Mouse (Mus musculus): ENCODE results near the gene Fkbp10. TPM values are rescaled to one million over a fixed set of nuclear protein-coding genes. Genes with fewer than 3 reads are reported as not detected.

The Fkbp10 gene
- polyA plus RNA-seq, 1 experiment from 2014 or later: 38.7 TPM

DNA sequence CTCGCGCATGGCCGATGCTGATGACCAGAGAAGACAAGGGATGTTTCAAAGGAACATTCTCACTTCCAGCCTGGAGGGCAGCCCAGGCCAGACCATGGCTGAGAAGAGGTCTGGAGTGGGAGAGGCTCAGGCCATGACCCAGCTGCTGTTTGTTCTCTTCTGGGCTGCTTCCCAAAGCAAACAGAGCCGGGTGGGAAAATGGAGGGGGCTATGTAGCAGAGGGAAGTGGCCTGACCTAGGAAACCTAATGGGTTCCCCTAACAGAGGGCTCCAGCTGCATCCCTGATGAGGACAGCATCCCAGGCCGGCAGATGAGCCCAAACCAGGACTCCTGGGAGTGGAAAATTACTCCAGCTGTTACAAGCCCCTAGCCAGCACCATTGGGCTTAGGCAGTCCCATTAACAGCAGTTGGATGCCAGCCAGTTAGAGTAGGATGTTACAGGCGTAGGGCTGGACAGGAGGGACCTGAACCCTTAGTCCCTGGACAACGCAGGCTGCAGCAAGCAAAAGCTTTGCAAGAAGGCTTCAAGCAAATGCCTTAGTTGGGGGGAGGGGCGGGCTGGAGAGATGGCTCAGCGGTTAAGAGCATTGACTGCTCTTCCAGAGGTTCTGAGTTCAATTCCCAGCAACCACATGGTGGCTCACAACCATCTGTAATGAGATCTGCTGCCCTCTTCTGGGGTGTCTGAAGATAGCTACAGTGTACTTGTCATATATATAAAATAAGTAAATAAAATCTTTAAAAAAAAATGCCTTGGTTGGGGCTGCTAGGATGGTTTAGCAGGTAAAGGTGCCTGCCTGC lies 24.2 kb upstream of the Fkbp10 start:
- 73% methylated on average over 9 of the region's 9 CpGs for WGBS
- Histone ChIP-seq H3K27me3 (ENCODE audit: control insufficient read depth, insufficient read depth, low read length) (peaks cover 9% of the 10 kb centered on the region), H3K4me1 (replicated peaks; ENCODE audit: control insufficient read depth, insufficient read depth, low read length) (0 out of 2 replicates have a peak, but pooled peaks cover 2% of the 10 kb centered on the region), H3K9me3 (ENCODE audit: control insufficient read depth, low read length) (no peaks in the 10 kb centered on the region), H3K36me3 (ENCODE audit: control insufficient read depth, insufficient read depth, low read length) (no peaks in the 10 kb centered on the region), H3K4me2 (replicated peaks; ENCODE audit: low read depth, low read length) (no peak overlapping the region), H3K9ac (ENCODE audit: low read depth, low read length) (no peak overlapping the region), H3K4me3 (ENCODE audit: low read depth, low read length) (no peak overlapping the region), H3K27ac (ENCODE audit: low read depth, low read length) (no peak overlapping the region)
- ATAC-seq (ENCODE audit: low FRiP score) (0 out of 2 replicates have a peak, but pooled peaks have one; percentile 12), DNase-seq (ENCODE audit: low spot score) (peak; percentile 32)

GRCm38 (mm10) chr11:100391884-100392345 lies 23.6 kb upstream of the Fkbp10 start:
- Histone ChIP-seq H3K27ac (ENCODE audit: low read depth, low read length) (no peak overlapping the region), H3K4me1 (replicated peaks; ENCODE audit: control insufficient read depth, insufficient read depth, low read length) (peaks cover 2% of the 10 kb centered on the region; the same call in 1 of the 2 replicates), H3K4me3 (ENCODE audit: low read depth, low read length) (no peak overlapping the region), H3K27me3 (ENCODE audit: control insufficient read depth, insufficient read depth, low read length) (peaks cover 13% of the 10 kb centered on the region), H3K9ac (ENCODE audit: low read depth, low read length) (no peak overlapping the region), H3K9me3 (ENCODE audit: control insufficient read depth, low read length) (no peaks in the 10 kb centered on the region), H3K36me3 (ENCODE audit: control insufficient read depth, insufficient read depth, low read length) (no peaks in the 10 kb centered on the region), H3K4me2 (replicated peaks; ENCODE audit: low read depth, low read length) (no peak overlapping the region)
- ATAC-seq (ENCODE audit: low FRiP score) (no peak), DNase-seq (ENCODE audit: low spot score) (no peak)
- WGBS: 90% methylated on average over 7 of the region's 7 CpGs

GRCm38 (mm10) chr11:100392958-100393357 lies 22.5 kb upstream of the Fkbp10 start:
- no peak for DNase-seq (ENCODE audit: low spot score)
- H3K36me3 ChIP-seq (ENCODE audit: control insufficient read depth, insufficient read depth, low read length): no peaks in the 10 kb centered on the region
- ATAC-seq (ENCODE audit: low FRiP score): no peak
- H3K9me3 ChIP-seq (ENCODE audit: control insufficient read depth, low read length): no peaks in the 10 kb centered on the region
- H3K9ac ChIP-seq (ENCODE audit: low read depth, low read length): no peak overlapping the region
- no peak overlapping the region for H3K27ac ChIP-seq (ENCODE audit: low read depth, low read length)
- H3K4me2 ChIP-seq (replicated peaks; ENCODE audit: low read depth, low read length): no peak overlapping the region
- WGBS: 89% methylated on average over 5 of the region's 5 CpGs
- peaks cover 2% of the 10 kb centered on the region; the same call in 1 of the 2 replicates for H3K4me1 ChIP-seq (replicated peaks; ENCODE audit: control insufficient read depth, insufficient read depth, low read length)
- H3K4me3 ChIP-seq (ENCODE audit: low read depth, low read length): no peak overlapping the region
- H3K27me3 ChIP-seq (ENCODE audit: control insufficient read depth, insufficient read depth, low read length): peaks cover 16% of the 10 kb centered on the region

GRCm38 (mm10) chr11:100393733-100394132 lies 21.8 kb upstream of the Fkbp10 start:
- Histone ChIP-seq H3K9ac (ENCODE audit: low read depth, low read length) (no peak overlapping the region), H3K4me1 (replicated peaks; ENCODE audit: control insufficient read depth, insufficient read depth, low read length) (no peaks in the 10 kb centered on the region; the same call in 1 of the 2 replicates), H3K27ac (ENCODE audit: low read depth, low read length) (no peak overlapping the region), H3K9me3 (ENCODE audit: control insufficient read depth, low read length) (no peaks in the 10 kb centered on the region), H3K27me3 (ENCODE audit: control insufficient read depth, insufficient read depth, low read length) (peaks cover 16% of the 10 kb centered on the region), H3K36me3 (ENCODE audit: control insufficient read depth, insufficient read depth, low read length) (no peaks in the 10 kb centered on the region), H3K4me3 (ENCODE audit: low read depth, low read length) (no peak overlapping the region), H3K4me2 (replicated peaks; ENCODE audit: low read depth, low read length) (no peak overlapping the region)
- WGBS: 75% methylated on average over 7 of the region's 7 CpGs
- DNase-seq (ENCODE audit: low spot score) (no peak), ATAC-seq (ENCODE audit: low FRiP score) (no peak)

GRCm38 (mm10) chr11:100394353-100395074 lies 21.0 kb upstream of the Fkbp10 start:
- H3K4me2 ChIP-seq (replicated peaks; ENCODE audit: low read depth, low read length): no peak overlapping the region
- WGBS: 66% methylated on average over 5 of the region's 5 CpGs

DNA sequence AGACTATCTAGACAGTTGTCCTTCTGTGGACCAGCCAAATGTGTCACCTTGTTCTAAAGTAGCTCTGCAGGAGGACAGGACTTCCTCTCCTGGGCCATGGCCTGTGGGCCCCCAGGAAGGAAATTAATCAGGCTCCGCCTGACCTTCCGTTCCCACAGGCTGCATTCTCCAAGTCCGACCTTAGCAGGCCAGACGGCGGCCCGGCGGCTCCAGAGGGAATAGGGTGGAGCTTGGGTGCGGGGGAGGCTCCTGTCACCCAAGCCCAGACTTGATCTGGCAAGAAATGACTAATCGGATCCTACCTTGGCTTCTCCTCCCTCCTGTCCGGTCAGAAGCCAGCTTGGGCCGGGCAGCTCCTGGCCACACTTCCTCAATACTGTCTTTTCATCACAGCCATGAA lies 20.3 kb upstream of the Fkbp10 start:
- no peak overlapping the region for H3K4me3 ChIP-seq (ENCODE audit: low read depth, low read length)
- no peak for DNase-seq (ENCODE audit: low spot score)

More at GRCm38 (mm10) chr11:100394353-100395074, 21.0 kb upstream of the Fkbp10 start:
- peaks cover 16% of the 10 kb centered on the region for H3K27me3 ChIP-seq (ENCODE audit: control insufficient read depth, insufficient read depth, low read length)
- H3K36me3 ChIP-seq (ENCODE audit: control insufficient read depth, insufficient read depth, low read length): no peaks in the 10 kb centered on the region
- no peaks in the 10 kb centered on the region; the same call in 1 of the 2 replicates for H3K4me1 ChIP-seq (replicated peaks; ENCODE audit: control insufficient read depth, insufficient read depth, low read length)
- no peak overlapping the region for H3K27ac ChIP-seq (ENCODE audit: low read depth, low read length)
- H3K9me3 ChIP-seq (ENCODE audit: control insufficient read depth, low read length): no peaks in the 10 kb centered on the region
- H3K4me3 ChIP-seq (ENCODE audit: low read depth, low read length): no peak overlapping the region
- no peak for DNase-seq (ENCODE audit: low spot score)
- ATAC-seq (ENCODE audit: low FRiP score): no peak
- no peak overlapping the region for H3K9ac ChIP-seq (ENCODE audit: low read depth, low read length)

GRCm38 (mm10) chr11:100395861-100396631 lies 19.5 kb upstream of the Fkbp10 start:
- Histone ChIP-seq H3K4me2 (replicated peaks; ENCODE audit: low read depth, low read length) (peak overlapping the region; percentile 39), H3K9ac (ENCODE audit: low read depth, low read length) (no peak overlapping the region), H3K27ac (ENCODE audit: low read depth, low read length) (0 out of 2 replicates have a peak overlapping the region, but pooled peaks have one; percentile 14), H3K4me1 (replicated peaks; ENCODE audit: control insufficient read depth, insufficient read depth, low read length) (no peaks in the 10 kb centered on the region; the same call in 1 of the 2 replicates), H3K27me3 (ENCODE audit: control insufficient read depth, insufficient read depth, low read length) (peaks cover 16% of the 10 kb centered on the region), H3K36me3 (ENCODE audit: control insufficient read depth, insufficient read depth, low read length) (no peaks in the 10 kb centered on the region), H3K4me3 (ENCODE audit: low read depth, low read length) (peak overlapping the region; percentile 53; the same call in 1 of the 2 replicates), H3K9me3 (ENCODE audit: control insufficient read depth, low read length) (no peaks in the 10 kb centered on the region)
- DNase-seq (ENCODE audit: low spot score) (no peak), ATAC-seq (ENCODE audit: low FRiP score) (no peak)
- 36% methylated on average over 15 of the region's 17 CpGs for WGBS

More for the DNA sequence above, 20.3 kb upstream of the Fkbp10 start:
- Histone ChIP-seq H3K4me1 (replicated peaks; ENCODE audit: control insufficient read depth, insufficient read depth, low read length) (no peaks in the 10 kb centered on the region; the same call in 1 of the 2 replicates), H3K9me3 (ENCODE audit: control insufficient read depth, low read length) (no peaks in the 10 kb centered on the region), H3K36me3 (ENCODE audit: control insufficient read depth, insufficient read depth, low read length) (no peaks in the 10 kb centered on the region), H3K27me3 (ENCODE audit: control insufficient read depth, insufficient read depth, low read length) (peaks cover 16% of the 10 kb centered on the region), H3K9ac (ENCODE audit: low read depth, low read length) (no peak overlapping the region), H3K4me2 (replicated peaks; ENCODE audit: low read depth, low read length) (0 out of 2 replicates have a peak overlapping the region, but pooled peaks have one; percentile 6), H3K27ac (ENCODE audit: low read depth, low read length) (no peak overlapping the region)
- no peak for ATAC-seq (ENCODE audit: low FRiP score)
- 45% methylated on average over 11 of the region's 11 CpGs for WGBS

All from hindbrain, embryonic 11.5 days (tissue).